Mouse (Mus musculus) activated CD4-positive, CD25-positive, alpha-beta regulatory T cell (primary cell): Measurements from ENCODE around the gene Cyyr1. TPM values are rescaled to one million over a fixed set of nuclear protein-coding genes. Genes with fewer than 3 reads are reported as not detected.

Experiments
- polyA plus RNA-seq, 2 experiments: library from polyadenylated mRNA; unstranded; fragments of 100-300 nt; shearing (Covaris generic); gene quantifications; one replicate each; pipeline ENCODE4 v1.2.1; 2017

Cyyr1 gene
- under 1 TPM in 1 of 2 experiments, not detected in 1; 0.55 TPM for polyA plus RNA-seq

DNA sequence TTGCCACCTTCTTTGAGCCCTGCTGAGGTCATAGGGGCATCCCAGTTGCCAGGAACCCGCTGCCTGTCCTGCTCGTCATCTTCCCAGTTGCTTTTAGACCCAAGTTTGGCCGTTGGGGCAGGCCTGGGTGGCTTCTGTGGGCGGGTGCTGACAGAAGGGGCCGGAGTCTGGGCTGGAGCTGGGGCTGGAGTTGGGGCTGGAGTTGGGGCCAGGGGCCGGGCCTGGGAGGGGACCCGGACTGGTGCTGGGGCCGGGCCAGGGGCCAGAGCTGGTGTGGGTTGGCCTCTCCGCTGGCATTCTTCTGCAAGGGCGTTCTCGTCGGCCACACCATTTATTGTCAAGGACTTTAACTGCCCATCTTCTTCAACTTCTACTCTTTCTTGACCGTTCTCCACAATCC lies at the start of gene Cyyr1:
Gene Cyyr1, minus strand, starts transcription at position 101 of the 400 bp plus-strand sequence.

Other genes starting within 250 kb of the Cyyr1 start
- under 1 TPM; 0.23 to 0.41 TPM for gene Adamts1, start 249.7 kb upstream of the Cyyr1 start, polyA plus RNA-seq